7 mouse cellular contexts compared by ENCODE assay signal in the genomic region with DNA sequence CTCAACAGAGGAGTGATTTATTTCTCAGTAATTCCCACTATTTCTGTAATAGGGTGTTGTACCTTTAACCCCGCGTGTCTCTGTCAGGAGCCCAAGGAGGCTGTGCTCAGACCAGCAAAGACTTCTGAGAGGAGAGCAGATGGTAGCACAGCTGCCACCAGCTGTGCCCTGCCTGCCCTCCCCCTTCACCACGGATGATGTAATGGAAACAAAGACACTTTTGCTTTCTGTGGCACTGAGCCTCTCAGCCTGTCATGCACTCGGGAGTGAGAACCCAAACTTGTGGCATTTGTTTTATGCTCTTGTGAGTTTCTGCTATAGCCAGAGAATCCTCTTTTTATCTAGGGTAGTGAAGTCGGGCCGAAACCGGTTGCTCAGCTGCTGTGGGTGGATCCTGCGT.
DNase-seq lines count a peak whose midpoint lies in the region; ATAC-seq and TF ChIP-seq lines count a peak whose summit lies in the region.

No protein-coding gene starts in this region.

- peaks cover 0 to 54% of the 10 kb centered on the region in 2 experiments; a peak in 2 of 4 replicates for H3K4me1 ChIP-seq in CH12.LX (ENCODE audit: control insufficient read depth in 1 of 2, insufficient read depth in 2 of 2)
- peaks cover 52% of the 10 kb centered on the region for H3K4me1 ChIP-seq in intestine, embryonic 14.5 days (replicated peaks; ENCODE audit: control insufficient read depth, insufficient read depth, low read length)
- H3K4me1 ChIP-seq in lung, embryonic 15.5 days = peaks cover 85% of the 10 kb centered on the region
- peaks cover 7% of the 10 kb centered on the region; the same call in 1 of the 2 replicates for H3K4me1 ChIP-seq in liver, embryonic 11.5 days (replicated peaks; ENCODE audit: control insufficient read depth, insufficient read depth, low read length)

- in situ Hi-C loops in CH12.LX (cut with MboI; ENCODE audit: low pct_ligation_motif_present, low pct_unique_long_range_greater_than_20kb, low sequenced_read_pairs) = no loop called here

- ATAC-seq in intestine, embryonic 14.5 days (replicated peaks; ENCODE audit: low FRiP score, low TSS enrichment, low read depth) = no peak
- peak; percentile 78 for ATAC-seq in lung, embryonic 15.5 days (ENCODE audit: borderline replicate concordance, extremely low read depth, low FRiP score, low TSS enrichment)
- ATAC-seq in liver, embryonic 11.5 days (replicated peaks; ENCODE audit: low FRiP score) = no peak

- H3K36me3 ChIP-seq in CH12.LX (replicated peaks in 1 of 2; ENCODE audit: control insufficient read depth in 1 of 2, insufficient read depth in 1 of 2, low read length in 1 of 2) = no peaks in the 10 kb centered on the region
- no peaks in the 10 kb centered on the region for H3K36me3 ChIP-seq in intestine, embryonic 14.5 days (ENCODE audit: control insufficient read depth, insufficient read depth, low read length)
- H3K36me3 ChIP-seq in lung, embryonic 15.5 days = no peaks in the 10 kb centered on the region
- H3K36me3 ChIP-seq in liver, embryonic 11.5 days (ENCODE audit: control insufficient read depth, insufficient read depth, low read length) = no peaks in the 10 kb centered on the region

- H3K9me3 ChIP-seq in CH12.LX (replicated peaks; ENCODE audit: low read length) = no peaks in the 10 kb centered on the region
- H3K9me3 ChIP-seq in intestine, embryonic 14.5 days (ENCODE audit: control insufficient read depth, low read length) = no peaks in the 10 kb centered on the region
- H3K9me3 ChIP-seq in lung, embryonic 15.5 days = no peaks in the 10 kb centered on the region
- no peaks in the 10 kb centered on the region for H3K9me3 ChIP-seq in liver, embryonic 11.5 days (ENCODE audit: control insufficient read depth, low read length)

- no peaks in the 10 kb centered on the region for H3K79me2 ChIP-seq in CH12.LX (replicated peaks; ENCODE audit: control insufficient read depth, extremely low read depth, insufficient read depth, poor library complexity, severe bottlenecking)

- peak; percentile 86 for DNase-seq in CH12.LX (ENCODE audit: extremely low read depth)
- peak; percentile 62 for DNase-seq in adrenal gland, postnatal 10 days
- peak; percentile 81 to 85 for DNase-seq in heart, adult 18-20 months
- peak; percentile 69 for DNase-seq in intestine, embryonic 14.5 days (ENCODE audit: low spot score)
- DNase-seq in retina, postnatal 1 day = peak; percentile 93
- DNase-seq in liver, embryonic 11.5 days (ENCODE audit: low spot score) = no peak

- TF ChIP-seq EP300 in CH12.LX (IDR thresholded peaks at IDR 0.05; ENCODE audit: low read length) = peak; percentile 92

- no peak for TF ChIP-seq POLR2A in CH12.LX (IDR thresholded peaks at IDR 0.05; ENCODE audit: low read depth, low read length)

- no peak overlapping the region for H3K9ac ChIP-seq in CH12.LX (ENCODE audit: insufficient read depth, low read depth)
- no peak overlapping the region for H3K9ac ChIP-seq in intestine, embryonic 14.5 days (ENCODE audit: low read length)
- no peak overlapping the region for H3K9ac ChIP-seq in lung, embryonic 15.5 days
- H3K9ac ChIP-seq in liver, embryonic 11.5 days (ENCODE audit: low read depth, low read length) = no peak overlapping the region

- WGBS in intestine, embryonic 14.5 days = 48% methylated on average over 8 of the region's 8 CpGs
- 39% methylated on average over 8 of the region's 8 CpGs for WGBS in lung, embryonic 15.5 days
- WGBS in liver, embryonic 11.5 days = 63% methylated on average over 8 of the region's 8 CpGs

- TF ChIP-seq CTCF in CH12.LX (conservative IDR thresholded peaks at IDR 0.05 in 1 of 2, IDR thresholded peaks at IDR 0.05 in 1 of 2; ENCODE audit: low read depth in 2 of 2, low read length in 2 of 2) = no peak

- peaks cover 9% of the 10 kb centered on the region for H3K27me3 ChIP-seq in CH12.LX (replicated peaks)
- no peaks in the 10 kb centered on the region for H3K27me3 ChIP-seq in intestine, embryonic 14.5 days (replicated peaks; ENCODE audit: control insufficient read depth, insufficient read depth, low read length)
- H3K27me3 ChIP-seq in lung, embryonic 15.5 days = no peaks in the 10 kb centered on the region
- no peaks in the 10 kb centered on the region; the same call in 1 of the 2 replicates for H3K27me3 ChIP-seq in liver, embryonic 11.5 days (replicated peaks; ENCODE audit: control insufficient read depth, insufficient read depth, low read length)

- no peak; the same call in 1 of the 2 replicates for TF ChIP-seq RAD21 in CH12.LX (IDR thresholded peaks at IDR 0.05; ENCODE audit: low read depth, low read length)

- no peak overlapping the region for H3K27ac ChIP-seq in CH12.LX (ENCODE audit: insufficient read depth, low read depth)
- H3K27ac ChIP-seq in intestine, embryonic 14.5 days (ENCODE audit: low read depth) = peak overlapping the region; percentile 51
- peak overlapping the region; percentile 45; the same call in 1 of the 2 replicates for H3K27ac ChIP-seq in lung, embryonic 15.5 days
- H3K27ac ChIP-seq in liver, embryonic 11.5 days (ENCODE audit: low read depth, low read length) = no peak overlapping the region

- no peak overlapping the region for H3K4me2 ChIP-seq in CH12.LX (ENCODE audit: insufficient read depth, low read depth, poor library complexity, severe bottlenecking)
- no peak overlapping the region for H3K4me2 ChIP-seq in intestine, embryonic 14.5 days (ENCODE audit: low read length)
- H3K4me2 ChIP-seq in lung, embryonic 15.5 days = no peak overlapping the region
- H3K4me2 ChIP-seq in liver, embryonic 11.5 days = no peak overlapping the region

- H3K4me3 ChIP-seq in CH12.LX (replicated peaks in 1 of 3; ENCODE audit: low read depth in 2 of 3, low read length in 2 of 3, poor library complexity in 1 of 3) = peak overlapping the region in 1 of 3 experiments; percentile 12
- H3K4me3 ChIP-seq in intestine, embryonic 14.5 days (ENCODE audit: low read depth, low read length) = no peak overlapping the region
- no peak overlapping the region for H3K4me3 ChIP-seq in lung, embryonic 15.5 days
- H3K4me3 ChIP-seq in liver, embryonic 11.5 days (ENCODE audit: low read depth, low read length) = no peak overlapping the region

- dilution Hi-C loops in CH12.LX (cut with MboI; ENCODE audit: extremely low pct_ligation_motif_present, extremely low pct_unique_long_range_greater_than_20kb, low sequenced_read_pairs) = no loop called here

TF ChIP-seq in CH12.LX, 34 proteins besides CTCF, POLR2A, EP300 and RAD21 (continues in another document):
- TF ChIP-seq MEF2A (IDR thresholded peaks at IDR 0.05; ENCODE audit: borderline replicate concordance, low read depth, low read length) (peak; percentile 80), POLR2AphosphoS2 (IDR thresholded peaks at IDR 0.05; ENCODE audit: low read depth, low read length) (no peak), NRF1 (IDR thresholded peaks at IDR 0.05; ENCODE audit: low read depth, low read length) (no peak), HCFC1 (IDR thresholded peaks at IDR 0.05; ENCODE audit: low read depth, low read length) (no peak), ETS1 (conservative IDR thresholded peaks at IDR 0.05; ENCODE audit: low read depth, low read length) (peak; percentile 98), TBP (conservative IDR thresholded peaks at IDR 0.05; ENCODE audit: low read depth, low read length) (no peak), SIN3A (IDR thresholded peaks at IDR 0.05; ENCODE audit: low read length) (peak; percentile 86; the same call in 1 of the 2 replicates), USF2 (conservative IDR thresholded peaks at IDR 0.05; ENCODE audit: low read depth, low read length) (no peak), UBTF (IDR thresholded peaks at IDR 0.05; ENCODE audit: low read depth, low read length) (no peak), JUND (conservative IDR thresholded peaks at IDR 0.05; ENCODE audit: low read depth, low read length) (peak; percentile 87), MAZ (IDR thresholded peaks at IDR 0.05; ENCODE audit: low read depth, low read length) (0 out of 2 replicates have a peak, but pooled peaks have one; percentile 40), ZMIZ1 (IDR thresholded peaks at IDR 0.05; ENCODE audit: low read depth, low read length) (no peak), CHD2 (IDR thresholded peaks at IDR 0.05; ENCODE audit: low read length) (peak; percentile 87), USF1 (IDR thresholded peaks at IDR 0.05; ENCODE audit: low read depth, low read length) (no peak), ZKSCAN1 (IDR thresholded peaks at IDR 0.05; ENCODE audit: borderline replicate concordance, low read depth, low read length) (no peak), CHD1 (IDR thresholded peaks at IDR 0.05; ENCODE audit: low read depth, low read length) (no peak), ELF1 (IDR thresholded peaks at IDR 0.05; ENCODE audit: low read depth, low read length) (no peak), ZC3H11A (IDR thresholded peaks at IDR 0.05; ENCODE audit: low read depth, low read length) (no peak), JUN (IDR thresholded peaks at IDR 0.05; ENCODE audit: insufficient read depth, low read depth, low read length) (peak; percentile 88), NELFE (IDR thresholded peaks at IDR 0.05; ENCODE audit: low read depth, low read length) (no peak), IRF4 (IDR thresholded peaks at IDR 0.05; ENCODE audit: low read depth, low read length) (peak; percentile 76), MAX (IDR thresholded peaks at IDR 0.05; ENCODE audit: low read length) (peak; percentile 71; the same call in 1 of the 2 replicates), BHLHE40 (IDR thresholded peaks at IDR 0.05; ENCODE audit: low read depth, low read length) (peak; percentile 71), TCF12 (IDR thresholded peaks at IDR 0.05; ENCODE audit: low read depth, low read length) (peak; percentile 99), PAX5 (IDR thresholded peaks at IDR 0.05; ENCODE audit: low read length) (no peak), KAT2A (IDR thresholded peaks at IDR 0.05; ENCODE audit: insufficient replicate concordance, low read length) (no peak), MAFK (IDR thresholded peaks at IDR 0.05; ENCODE audit: insufficient replicate concordance, low read length) (peak; percentile 60; the same call in 1 of the 2 replicates), RCOR1 (conservative IDR thresholded peaks at IDR 0.05; ENCODE audit: low read depth, low read length) (peak; percentile 52; the same call in 1 of the 2 replicates), GABPA (IDR thresholded peaks at IDR 0.05; ENCODE audit: insufficient replicate concordance, low read depth, low read length) (no peak), MYC (IDR thresholded peaks at IDR 0.05; ENCODE audit: low read depth, low read length) (peak; percentile 67; the same call in 1 of the 2 replicates), SMC3 (IDR thresholded peaks at IDR 0.05; ENCODE audit: low read depth, low read length) (no peak; the same call in 1 of the 2 replicates), MXI1 (IDR thresholded peaks at IDR 0.05; ENCODE audit: low read depth, low read length) (peak; percentile 41; the same call in 1 of the 2 replicates), ZNF384 (IDR thresholded peaks at IDR 0.05; ENCODE audit: low read depth, low read length) (no peak)

Comparison
In these comparisons a context has a peak if more than half of its experiments do, and no peak if none do; other contexts are left out.
1. H3K27ac ChIP-seq: peak in intestine, embryonic 14.5 days (single experiment) and lung, embryonic 15.5 days (single experiment); none in CH12.LX (single experiment) and liver, embryonic 11.5 days (single experiment).